Mouse (Mus musculus) forebrain, postnatal 0 days (tissue): Measurements from ENCODE around the gene Tmem106c. TPM values are rescaled to one million over a fixed set of nuclear protein-coding genes. Genes with fewer than 3 reads are reported as not detected.

Source experiments
- ATAC-seq: fragments of 200-750 bp; cut with Nextera tagmentation; 2 replicates; pipeline ENCODE4 v1.8.0; 2017; ENCODE audit warnings: mild to moderate bottlenecking, moderate library complexity
- DNase-seq: peaks from one replicate; pipeline ENCODE4 v3.0.0-alpha.2; 2015
- H3K27ac ChIP-seq: fragments of 300-500 bp; sonication (generic); 2 replicates; pipeline ENCODE4 v1.5.1; 2014; ENCODE audit warnings: low read depth, mild to moderate bottlenecking, antibody characterized with exemption, low read length, moderate library complexity, mixed read lengths
- H3K27me3 ChIP-seq: fragments of 300-500 bp; sonication (generic); 2 replicates; pipeline ENCODE4 v1.6.1; 2014; ENCODE audit warnings: mild to moderate bottlenecking, low read length, mixed read lengths; ENCODE audit not compliant: insufficient read depth
- H3K36me3 ChIP-seq: fragments of 300-500 bp; sonication (generic); 2 replicates; pipeline ENCODE4 v1.6.1; 2014; ENCODE audit warnings: mild to moderate bottlenecking, moderate library complexity; ENCODE audit not compliant: insufficient read depth
- H3K4me1 ChIP-seq: fragments of 300-500 bp; sonication (generic); 2 replicates; pipeline ENCODE4 v1.6.1; 2014; ENCODE audit warnings: antibody characterized with exemption; ENCODE audit not compliant: insufficient read depth
- H3K4me2 ChIP-seq: fragments of 300-500 bp; sonication (generic); 2 replicates; pipeline ENCODE4 v1.6.1; 2014; ENCODE audit warnings: low read depth, mild to moderate bottlenecking, moderate library complexity
- H3K4me3 ChIP-seq: fragments of 300-500 bp; sonication (generic); 2 replicates; pipeline ENCODE4 v1.5.1; 2014; ENCODE audit warnings: low read depth, low read length, mixed read lengths
- H3K9ac ChIP-seq: fragments of 300-500 bp; sonication (generic); 2 replicates; pipeline ENCODE4 v1.6.1; 2014; ENCODE audit warnings: mild to moderate bottlenecking
- H3K9me3 ChIP-seq: fragments of 300-500 bp; sonication (generic); 2 replicates; pipeline ENCODE4 v1.6.1; 2016; ENCODE audit warnings: low read length
- CTCF ChIP-seq: sonication (generic); IDR thresholded peaks from 2 replicates; pipeline ENCODE4 v1.5.1; 2016; ENCODE audit warnings: antibody characterized with exemption, control low read depth, low read depth
- WGBS: fragments of 180-500 bp; shearing (Covaris S2); extraction: QIAGEN DNeasy Blood & Tissue Kit; methylation state at CpG from one replicate; pipeline ENCODE4 v1.1.7; 2014; 5-methylcytosine and 5-hydroxymethylcytosine counted together
- polyA plus RNA-seq: library from polyadenylated mRNA; unstranded; fragments of >200 nt; fragmentation: Nextera tagmentation; extraction: Ambion mirVana; gene quantifications from 2 replicates; pipeline ENCODE4 v1.2.1, GENCODE M21; 2015
- total RNA-seq: library from RNA; depleted of rRNA; stranded (reverse); fragments of >200 nt; gene quantifications from 2 replicates; pipeline ENCODE4 v1.2.3, GENCODE M21; 2014

Tmem106c gene
- total and polyA plus RNA-seq, 2 experiments from 2014 or later, result 50.8 to 62.8 TPM

DNA sequence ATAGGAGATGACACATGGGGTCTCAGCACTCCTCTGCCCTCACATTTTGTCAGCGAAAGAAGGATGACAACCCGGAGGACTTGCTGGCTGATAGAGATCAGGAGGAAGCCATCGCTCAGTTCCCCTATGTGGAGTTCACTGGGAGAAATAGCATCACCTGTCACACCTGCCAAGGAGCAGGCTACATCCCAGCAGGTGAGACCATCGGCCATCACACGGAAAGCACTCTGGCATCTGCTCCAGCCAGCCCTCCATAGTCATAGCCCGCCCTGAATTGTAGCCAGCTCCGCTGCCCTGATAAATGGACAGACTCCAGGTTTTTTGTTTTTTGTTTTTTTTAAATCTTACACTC is 812 bp downstream of the Tmem106c start:
- Histone ChIP-seq H3K4me3 (peak overlapping the region; percentile 74), H3K4me2 (peak overlapping the region; percentile 82), H3K27ac (peak overlapping the region; percentile 79; the same call in 1 of the 2 replicates), H3K27me3 (no peaks in the 10 kb centered on the region), H3K36me3 (no peaks in the 10 kb centered on the region), H3K9me3 (no peaks in the 10 kb centered on the region), H3K4me1 (peaks cover 10% of the 10 kb centered on the region), H3K9ac (peak overlapping the region; percentile 76)
- TF ChIP-seq CTCF, result no peak
- WGBS, result 10% methylated on average over 7 of the region's 7 CpGs
- DNase-seq (no peak), ATAC-seq (no peak)

GRCm38 (mm10) chr15:97965311-97966045 is 1.5 kb downstream of the Tmem106c start:
- WGBS, result 56% methylated on average over 17 of the region's 17 CpGs
- peak overlapping the region; percentile 74 for H3K4me3 ChIP-seq
- no peaks in the 10 kb centered on the region for H3K36me3 ChIP-seq
- peak overlapping the region; percentile 76; the same call in 1 of the 2 replicates for H3K9ac ChIP-seq
- H3K4me2 ChIP-seq, result peak overlapping the region; percentile 82
- no peaks in the 10 kb centered on the region for H3K9me3 ChIP-seq
- H3K27ac ChIP-seq, result no peak overlapping the region
- peaks cover 10% of the 10 kb centered on the region for H3K4me1 ChIP-seq
- no peak for TF ChIP-seq CTCF
- H3K27me3 ChIP-seq, result no peaks in the 10 kb centered on the region
- ATAC-seq (0 out of 2 replicates have a peak, but pooled peaks have one; percentile 14), DNase-seq (peak; percentile 35)

DNA sequence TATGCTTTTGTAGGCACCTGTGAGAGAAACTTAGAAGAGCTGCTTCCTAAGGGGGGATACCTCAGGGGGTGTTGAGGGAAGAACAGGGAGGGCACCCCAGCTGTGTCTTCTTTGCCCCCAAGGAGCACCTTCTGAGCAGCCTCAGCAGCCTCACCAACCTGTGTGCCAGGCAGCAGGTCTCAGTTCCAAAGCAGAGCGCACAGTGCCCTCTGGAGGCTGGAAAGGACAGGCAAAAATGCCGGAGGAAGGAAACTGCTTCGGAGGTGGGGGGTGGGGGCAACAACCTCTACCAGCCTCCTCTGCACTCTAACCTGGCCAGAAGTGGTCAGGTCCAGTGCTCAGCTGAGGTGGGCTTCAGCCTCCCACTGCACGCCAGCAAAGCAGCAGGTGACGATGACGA is 6.3 kb downstream of the Tmem106c start:
- H3K4me3 ChIP-seq, result no peak overlapping the region
- H3K9ac ChIP-seq, result no peak overlapping the region
- H3K27me3 ChIP-seq, result no peaks in the 10 kb centered on the region
- H3K9me3 ChIP-seq, result no peaks in the 10 kb centered on the region
- H3K27ac ChIP-seq, result no peak overlapping the region
- H3K4me2 ChIP-seq, result no peak overlapping the region
- TF ChIP-seq CTCF, result peak; percentile 77
- 44% methylated on average over 6 of the region's 6 CpGs for WGBS
- ATAC-seq (no peak), DNase-seq (peak; percentile 20)
- H3K4me1 ChIP-seq, result peaks cover 3% of the 10 kb centered on the region; the same call in 1 of the 2 replicates
- H3K36me3 ChIP-seq, result no peaks in the 10 kb centered on the region

DNA sequence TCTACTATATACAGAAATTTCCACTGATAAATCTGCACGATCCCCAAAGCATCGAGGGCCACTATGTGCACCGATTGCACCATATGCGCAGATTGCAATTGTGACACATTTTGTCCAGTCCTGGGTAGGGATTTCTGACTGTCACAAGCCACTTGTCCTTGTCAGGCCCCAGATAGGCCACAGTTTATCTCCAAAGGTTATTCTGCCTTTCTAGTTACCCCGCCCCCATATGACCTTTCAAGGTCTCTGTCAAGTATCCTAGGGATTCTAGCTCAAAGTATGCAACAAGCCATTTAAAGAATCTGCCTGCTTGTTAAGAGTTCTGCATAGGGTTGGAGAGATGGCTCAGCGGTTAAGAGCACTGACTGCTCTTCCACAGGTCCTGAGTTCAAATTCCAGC is 8.6 kb downstream of the Tmem106c start:
- H3K27ac ChIP-seq, result no peak overlapping the region
- H3K9ac ChIP-seq, result no peak overlapping the region
- H3K4me2 ChIP-seq, result no peak overlapping the region
- H3K4me1 ChIP-seq, result no peaks in the 10 kb centered on the region
- 87% methylated on average over 6 of the region's 6 CpGs for WGBS
- no peak for ATAC-seq
- no peak for DNase-seq
- H3K9me3 ChIP-seq, result no peaks in the 10 kb centered on the region
- H3K27me3 ChIP-seq, result no peaks in the 10 kb centered on the region
- no peak for TF ChIP-seq CTCF
- H3K36me3 ChIP-seq, result peaks cover 3% of the 10 kb centered on the region; the same call in 1 of the 2 replicates
- no peak overlapping the region for H3K4me3 ChIP-seq

DNA sequence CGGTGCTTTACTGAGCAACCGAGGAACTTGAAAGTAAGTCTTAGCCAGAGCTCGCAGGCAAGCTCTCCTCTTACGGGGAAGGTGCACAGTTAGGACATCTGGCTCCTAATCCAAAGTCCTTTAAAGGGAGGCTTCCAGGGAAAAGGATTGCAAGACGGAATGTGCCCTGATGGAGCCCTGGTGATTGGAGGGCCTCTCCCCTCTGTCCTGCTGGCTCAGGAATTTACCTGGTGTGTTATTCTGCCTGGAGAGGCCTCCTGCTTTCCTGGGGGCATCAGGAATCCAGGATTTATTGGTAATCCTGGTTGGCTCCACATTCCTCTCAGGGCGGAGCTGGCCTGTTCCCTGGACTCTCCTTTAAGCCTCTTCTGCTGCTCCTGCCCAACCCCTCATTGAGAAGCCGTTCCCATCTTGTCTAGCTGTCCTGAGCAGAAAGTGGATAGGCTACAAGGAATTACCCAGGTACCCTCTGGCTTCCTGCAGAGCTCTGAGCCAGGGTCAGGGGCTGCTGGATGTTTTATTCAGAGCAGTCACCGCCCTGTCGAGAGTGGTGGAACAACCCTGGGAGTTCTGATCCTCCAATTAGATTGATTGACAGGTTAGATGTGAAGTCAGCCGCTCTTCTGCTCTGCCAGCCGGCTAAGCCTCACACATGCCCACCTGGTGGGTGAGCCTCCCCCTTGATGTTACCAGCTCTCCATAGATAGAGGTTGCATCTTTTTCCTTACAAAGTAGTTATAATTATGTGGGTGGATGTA is 9.4 kb downstream of the Tmem106c start:
- no peaks in the 10 kb centered on the region for H3K9me3 ChIP-seq
- H3K9ac ChIP-seq, result no peak overlapping the region
- no peaks in the 10 kb centered on the region for H3K27me3 ChIP-seq
- H3K4me3 ChIP-seq, result no peak overlapping the region
- peaks cover 3% of the 10 kb centered on the region; the same call in 1 of the 2 replicates for H3K36me3 ChIP-seq
- H3K4me2 ChIP-seq, result no peak overlapping the region
- no peaks in the 10 kb centered on the region for H3K4me1 ChIP-seq
- H3K27ac ChIP-seq, result no peak overlapping the region
- ATAC-seq (no peak), DNase-seq (no peak)
- TF ChIP-seq CTCF, result no peak
- 28% methylated on average over 11 of the region's 11 CpGs for WGBS

- Histone ChIP-seq H3K27ac (no peak overlapping the region), H3K27me3 (no peaks in the 10 kb centered on the region), H3K36me3 (peaks cover 3% of the 10 kb centered on the region; the same call in 1 of the 2 replicates), H3K4me2 (no peak overlapping the region), H3K4me3 (no peak overlapping the region), H3K9ac (no peak overlapping the region), H3K4me1 (no peaks in the 10 kb centered on the region), H3K9me3 (no peaks in the 10 kb centered on the region)
- no peak for TF ChIP-seq CTCF
- no peak for ATAC-seq
- DNase-seq, result no peak
- WGBS, result 90% methylated on average over 6 of the region's 6 CpGs
Measured at GRCm38 (mm10) chr15:97981560-97981959, 17.6 kb downstream of the Tmem106c start.

- Histone ChIP-seq H3K9me3 (no peaks in the 10 kb centered on the region), H3K27me3 (no peaks in the 10 kb centered on the region), H3K36me3 (no peaks in the 10 kb centered on the region), H3K27ac (no peak overlapping the region), H3K4me2 (no peak overlapping the region), H3K9ac (no peak overlapping the region), H3K4me1 (peaks cover 9% of the 10 kb centered on the region), H3K4me3 (no peak overlapping the region)
- ATAC-seq (no peak), DNase-seq (no peak)
- WGBS, result 42% methylated on average over 1 of the region's 1 CpGs
- no peak for TF ChIP-seq CTCF
Measured at GRCm38 (mm10) chr15:97989544-97989943, 25.5 kb downstream of the Tmem106c start.
